Mouse (Mus musculus) C2C12 (cell line): ENCODE data around the gene Tet2.

Source experiments
- CTCF ChIP-seq: IDR thresholded peaks from one replicate; pipeline ENCODE4 v1.5.1; 2011; ENCODE audit not compliant: control insufficient read depth, insufficient read depth, insufficient read length
- FOSL1 ChIP-seq: IDR thresholded peaks from one replicate; pipeline ENCODE4 v1.8.0; 2011; ENCODE audit warnings: mild to moderate bottlenecking, low read length; ENCODE audit not compliant: poor library complexity, insufficient read depth, severe bottlenecking
- MAX ChIP-seq: IDR thresholded peaks from one replicate; pipeline ENCODE4 v1.6.1; 2011; ENCODE audit warnings: mild to moderate bottlenecking, control low read depth
- USF1 ChIP-seq: IDR thresholded peaks from one replicate; pipeline ENCODE4 v1.6.1; 2011; ENCODE audit warnings: low read depth, mild to moderate bottlenecking, control low read depth, moderate library complexity

- TF ChIP-seq CTCF = no peak
- no peak for TF ChIP-seq MAX
- TF ChIP-seq USF1 = no peak
- TF ChIP-seq FOSL1 = no peak
Measured at GRCm38 (mm10) chr3:133462059-133462458, 82.9 kb downstream of the Tet2 start.
